Mouse (Mus musculus) kidney, embryonic 15.5 days (tissue): ENCODE data around the gene Myo16. TPM values are rescaled to one million over a fixed set of nuclear protein-coding genes. Genes with fewer than 3 reads are reported as not detected.

Experiments used
- ATAC-seq: fragments of 200-750 bp; cut with Nextera tagmentation; replicated peaks from 2 replicates; pipeline ENCODE4 v1.8.0; 2017; ENCODE audit warnings: moderate TSS enrichment; ENCODE audit not compliant: low FRiP score
- H3K27ac ChIP-seq: fragments of 300-500 bp; sonication (generic); 2 replicates; pipeline ENCODE4 v1.5.1; 2015; ENCODE audit warnings: mild to moderate bottlenecking, inconsistent platforms
- H3K27me3 ChIP-seq: fragments of 300-500 bp; sonication (generic); 2 replicates; pipeline ENCODE4 v1.6.1; 2015; ENCODE audit warnings: inconsistent platforms
- H3K36me3 ChIP-seq: fragments of 300-500 bp; sonication (generic); 2 replicates; pipeline ENCODE4 v1.6.1; 2015; ENCODE audit warnings: inconsistent platforms
- H3K4me1 ChIP-seq: fragments of 300-500 bp; sonication (generic); 2 replicates; pipeline ENCODE4 v1.6.1; 2015; ENCODE audit warnings: inconsistent platforms
- H3K4me2 ChIP-seq: fragments of 300-500 bp; sonication (generic); 2 replicates; pipeline ENCODE4 v1.6.1; 2015; ENCODE audit warnings: moderate library complexity, mild to moderate bottlenecking, inconsistent platforms
- H3K4me3 ChIP-seq: fragments of 300-500 bp; sonication (generic); replicated peaks from 2 replicates; pipeline ENCODE4 v1.5.1; 2015; ENCODE audit warnings: mild to moderate bottlenecking, inconsistent platforms
- H3K9ac ChIP-seq: fragments of 300-500 bp; sonication (generic); 2 replicates; pipeline ENCODE4 v1.6.1; 2015; ENCODE audit warnings: mild to moderate bottlenecking, inconsistent platforms
- H3K9me3 ChIP-seq: fragments of 300-500 bp; sonication (generic); replicated peaks from 2 replicates; pipeline ENCODE4 v1.6.1; 2016; ENCODE audit warnings: inconsistent platforms
- WGBS: fragments of 180-500 bp; shearing (Covaris S2); methylation state at CpG from one replicate; pipeline ENCODE4 v1.1.7; 2015; ENCODE audit warnings: mixed read lengths; 5-methylcytosine and 5-hydroxymethylcytosine counted together
- polyA plus RNA-seq: library from polyadenylated mRNA; unstranded; fragments of >200 nt; fragmentation: Nextera tagmentation; extraction: Ambion mirVana; gene quantifications from 2 replicates; pipeline ENCODE4 v1.2.1, GENCODE M21; 2015

The Myo16 gene
- polyA plus RNA-seq, 1 experiment from 2014 or later = 0.34 TPM

DNA sequence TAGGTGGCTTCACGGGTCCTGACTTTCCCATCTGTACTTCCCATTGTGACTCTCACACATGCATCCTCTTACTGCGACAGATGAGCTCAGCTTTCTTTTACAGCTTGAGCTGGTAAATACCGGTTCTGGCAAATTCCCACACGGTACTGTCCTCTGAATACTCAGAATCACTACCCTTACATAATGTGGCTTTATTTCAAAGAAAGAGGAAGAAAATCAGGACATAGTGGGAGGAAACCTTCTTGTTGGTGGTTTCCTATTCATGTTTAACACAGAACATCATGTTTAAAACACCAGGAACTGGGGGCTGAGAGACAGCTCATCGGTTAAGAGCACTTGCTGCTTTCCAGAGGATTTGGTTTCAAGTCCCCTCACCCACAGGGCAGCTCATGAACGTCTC, 384.6 kb downstream of the Myo16 start:
- Histone ChIP-seq H3K4me3 (no peak overlapping the region), H3K4me2 (no peak overlapping the region), H3K27ac (no peak overlapping the region), H3K9me3 (no peaks in the 10 kb centered on the region), H3K4me1 (no peaks in the 10 kb centered on the region), H3K36me3 (no peaks in the 10 kb centered on the region), H3K9ac (no peak overlapping the region), H3K27me3 (no peaks in the 10 kb centered on the region)
- no peak for ATAC-seq
- WGBS = 61% methylated on average over 6 of the region's 6 CpGs

DNA sequence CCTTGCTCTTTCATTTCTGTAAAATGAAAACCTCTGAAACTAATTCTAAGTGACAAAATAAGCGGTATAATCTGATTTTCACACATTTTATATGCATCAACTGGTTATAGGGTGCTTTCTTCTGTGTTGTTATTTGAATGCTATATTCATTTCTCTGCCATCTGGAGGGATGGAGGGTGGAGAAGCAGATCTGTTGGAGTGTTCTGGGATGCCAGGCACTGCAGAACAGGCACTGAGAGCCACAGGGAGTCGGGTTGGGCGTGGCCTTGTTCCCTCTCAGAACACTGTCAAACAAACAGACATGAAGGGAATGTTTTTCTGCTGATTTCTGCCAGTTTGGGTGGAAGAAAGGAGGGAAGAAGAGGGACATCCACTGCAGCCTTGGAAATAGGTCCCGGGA, 386.0 kb downstream of the Myo16 start:
- H3K27me3 ChIP-seq = no peaks in the 10 kb centered on the region
- peaks cover 7% of the 10 kb centered on the region for H3K9me3 ChIP-seq
- ATAC-seq = no peak
- H3K9ac ChIP-seq = no peak overlapping the region
- WGBS = 84% methylated on average over 4 of the region's 4 CpGs
- H3K4me3 ChIP-seq = no peak overlapping the region
- no peak overlapping the region for H3K27ac ChIP-seq
- H3K4me2 ChIP-seq = no peak overlapping the region
- H3K4me1 ChIP-seq = no peaks in the 10 kb centered on the region
- H3K36me3 ChIP-seq = no peaks in the 10 kb centered on the region

- H3K9ac ChIP-seq = no peak overlapping the region
- no peaks in the 10 kb centered on the region for H3K4me1 ChIP-seq
- H3K27me3 ChIP-seq = no peaks in the 10 kb centered on the region
- no peak overlapping the region for H3K4me2 ChIP-seq
- no peak overlapping the region for H3K4me3 ChIP-seq
- 83% methylated on average over 3 of the region's 3 CpGs for WGBS
- no peaks in the 10 kb centered on the region for H3K36me3 ChIP-seq
- H3K27ac ChIP-seq = no peak overlapping the region
- peaks cover 7% of the 10 kb centered on the region for H3K9me3 ChIP-seq
- ATAC-seq = no peak
Observed at GRCm38 (mm10) chr8:10545890-10546289, 392.2 kb downstream of the Myo16 start.

- no peaks in the 10 kb centered on the region for H3K27me3 ChIP-seq
- no peak overlapping the region for H3K27ac ChIP-seq
- H3K9ac ChIP-seq = no peak overlapping the region
- no peak for ATAC-seq
- H3K36me3 ChIP-seq = no peaks in the 10 kb centered on the region
- H3K9me3 ChIP-seq = peaks cover 7% of the 10 kb centered on the region
- 89% methylated on average over 8 of the region's 8 CpGs for WGBS
- H3K4me1 ChIP-seq = no peaks in the 10 kb centered on the region
- H3K4me2 ChIP-seq = no peak overlapping the region
- no peak overlapping the region for H3K4me3 ChIP-seq
Observed at GRCm38 (mm10) chr8:10546519-10546918, 392.8 kb downstream of the Myo16 start.

DNA sequence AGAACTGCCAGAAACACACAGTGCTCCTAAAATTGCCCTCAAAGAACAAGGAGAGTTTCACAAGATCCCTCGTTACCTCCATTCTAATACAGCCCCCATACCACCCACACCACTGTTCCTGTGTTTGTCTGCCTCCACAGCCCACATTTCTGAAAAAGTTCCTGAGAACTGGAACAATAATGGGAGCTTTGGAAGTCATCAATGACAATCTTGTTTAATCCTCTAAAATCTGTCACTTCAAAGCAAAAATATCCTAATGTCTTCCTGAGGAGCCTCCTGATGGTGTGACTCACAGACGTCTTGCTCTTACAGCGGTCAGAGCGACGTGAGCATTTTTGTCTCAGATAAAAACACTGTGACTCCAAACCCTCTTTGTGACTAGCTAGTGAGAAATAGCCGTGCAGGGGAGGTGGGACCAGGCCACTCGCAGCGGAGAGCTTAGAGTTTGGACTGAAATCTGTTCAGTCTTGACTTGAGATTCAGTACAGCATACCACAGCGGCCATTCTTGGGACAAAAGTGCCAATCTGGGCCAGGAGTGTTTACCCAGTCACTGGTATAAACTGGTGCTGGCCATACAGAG, 394.4 kb downstream of the Myo16 start:
- no peak overlapping the region for H3K4me3 ChIP-seq
- no peak overlapping the region for H3K4me2 ChIP-seq
- H3K4me1 ChIP-seq = no peaks in the 10 kb centered on the region
- H3K36me3 ChIP-seq = no peaks in the 10 kb centered on the region
- H3K9me3 ChIP-seq = peaks cover 7% of the 10 kb centered on the region
- no peak for ATAC-seq
- 76% methylated on average over 9 of the region's 9 CpGs for WGBS
- no peaks in the 10 kb centered on the region for H3K27me3 ChIP-seq
- no peak overlapping the region for H3K9ac ChIP-seq
- no peak overlapping the region for H3K27ac ChIP-seq

- Histone ChIP-seq H3K27ac (no peak overlapping the region), H3K4me2 (no peak overlapping the region), H3K9ac (no peak overlapping the region), H3K4me1 (no peaks in the 10 kb centered on the region), H3K36me3 (no peaks in the 10 kb centered on the region), H3K27me3 (no peaks in the 10 kb centered on the region), H3K9me3 (peaks cover 2% of the 10 kb centered on the region; the same call in 1 of the 2 replicates), H3K4me3 (no peak overlapping the region)
- 90% methylated on average over 3 of the region's 3 CpGs for WGBS
- no peak for ATAC-seq
Observed at GRCm38 (mm10) chr8:10549434-10549833, 395.7 kb downstream of the Myo16 start.

GRCm38 (mm10) chr8:10557961-10558360, 404.2 kb downstream of the Myo16 start:
- Histone ChIP-seq H3K9ac (no peak overlapping the region), H3K27ac (no peak overlapping the region)

GRCm38 (mm10) chr8:10559479-10559878, 405.8 kb downstream of the Myo16 start:
- no peaks in the 10 kb centered on the region for H3K4me1 ChIP-seq
- H3K36me3 ChIP-seq = no peaks in the 10 kb centered on the region
- no peaks in the 10 kb centered on the region for H3K9me3 ChIP-seq
- no peak overlapping the region for H3K4me2 ChIP-seq
- H3K27me3 ChIP-seq = no peaks in the 10 kb centered on the region
- H3K4me3 ChIP-seq = no peak overlapping the region
- H3K9ac ChIP-seq = no peak overlapping the region
- ATAC-seq = no peak
- 88% methylated on average over 6 of the region's 6 CpGs for WGBS
- H3K27ac ChIP-seq = no peak overlapping the region

More at GRCm38 (mm10) chr8:10557961-10558360, 404.2 kb downstream of the Myo16 start:
- H3K4me2 ChIP-seq = no peak overlapping the region
- WGBS = 81% methylated on average over 7 of the region's 7 CpGs
- no peaks in the 10 kb centered on the region for H3K36me3 ChIP-seq
- H3K4me3 ChIP-seq = no peak overlapping the region
- H3K27me3 ChIP-seq = no peaks in the 10 kb centered on the region
- H3K9me3 ChIP-seq = no peaks in the 10 kb centered on the region
- no peaks in the 10 kb centered on the region for H3K4me1 ChIP-seq
- ATAC-seq = no peak

GRCm38 (mm10) chr8:10561616-10562015, 407.9 kb downstream of the Myo16 start:
- no peak overlapping the region for H3K27ac ChIP-seq
- H3K36me3 ChIP-seq = no peaks in the 10 kb centered on the region
- ATAC-seq = no peak
- no peak overlapping the region for H3K9ac ChIP-seq
- H3K27me3 ChIP-seq = no peaks in the 10 kb centered on the region
- no peaks in the 10 kb centered on the region for H3K9me3 ChIP-seq
- WGBS = 84% methylated on average over 5 of the region's 5 CpGs
- H3K4me3 ChIP-seq = no peak overlapping the region
- no peaks in the 10 kb centered on the region for H3K4me1 ChIP-seq
- H3K4me2 ChIP-seq = no peak overlapping the region

DNA sequence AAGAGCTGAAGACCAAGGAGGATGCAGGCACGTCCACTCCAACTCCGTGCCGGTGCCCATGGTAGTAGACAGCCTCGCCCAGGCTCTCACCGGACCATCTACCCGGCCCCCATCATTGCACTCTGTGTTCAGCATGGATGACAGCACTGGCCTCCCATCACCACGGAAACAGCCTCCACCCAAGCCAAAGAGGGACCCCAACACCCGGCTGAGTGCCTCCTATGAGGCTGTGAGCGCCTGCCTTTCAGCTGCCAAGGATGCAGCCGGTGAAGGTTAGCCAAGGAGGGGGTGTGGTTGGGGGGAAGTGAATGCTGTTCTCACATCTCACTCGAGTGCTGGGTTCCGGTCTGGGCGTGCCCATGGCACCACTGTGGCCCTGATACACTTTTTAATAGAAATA, 408.3 kb downstream of the Myo16 start:
- H3K4me2 ChIP-seq = no peak overlapping the region
- H3K27me3 ChIP-seq = no peaks in the 10 kb centered on the region
- no peak overlapping the region for H3K9ac ChIP-seq
- no peak overlapping the region for H3K27ac ChIP-seq
- H3K4me1 ChIP-seq = no peaks in the 10 kb centered on the region
- no peak overlapping the region for H3K4me3 ChIP-seq
- H3K9me3 ChIP-seq = no peaks in the 10 kb centered on the region
- 79% methylated on average over 13 of the region's 13 CpGs for WGBS
- no peak for ATAC-seq
- no peaks in the 10 kb centered on the region for H3K36me3 ChIP-seq

GRCm38 (mm10) chr8:10562636-10563035, 408.9 kb downstream of the Myo16 start:
- ATAC-seq = no peak
- 83% methylated on average over 9 of the region's 9 CpGs for WGBS
- H3K4me1 ChIP-seq = no peaks in the 10 kb centered on the region
- no peak overlapping the region for H3K27ac ChIP-seq
- no peak overlapping the region for H3K9ac ChIP-seq
- no peaks in the 10 kb centered on the region for H3K27me3 ChIP-seq
- H3K9me3 ChIP-seq = no peaks in the 10 kb centered on the region
- no peak overlapping the region for H3K4me3 ChIP-seq
- H3K4me2 ChIP-seq = no peak overlapping the region
- no peaks in the 10 kb centered on the region for H3K36me3 ChIP-seq

DNA sequence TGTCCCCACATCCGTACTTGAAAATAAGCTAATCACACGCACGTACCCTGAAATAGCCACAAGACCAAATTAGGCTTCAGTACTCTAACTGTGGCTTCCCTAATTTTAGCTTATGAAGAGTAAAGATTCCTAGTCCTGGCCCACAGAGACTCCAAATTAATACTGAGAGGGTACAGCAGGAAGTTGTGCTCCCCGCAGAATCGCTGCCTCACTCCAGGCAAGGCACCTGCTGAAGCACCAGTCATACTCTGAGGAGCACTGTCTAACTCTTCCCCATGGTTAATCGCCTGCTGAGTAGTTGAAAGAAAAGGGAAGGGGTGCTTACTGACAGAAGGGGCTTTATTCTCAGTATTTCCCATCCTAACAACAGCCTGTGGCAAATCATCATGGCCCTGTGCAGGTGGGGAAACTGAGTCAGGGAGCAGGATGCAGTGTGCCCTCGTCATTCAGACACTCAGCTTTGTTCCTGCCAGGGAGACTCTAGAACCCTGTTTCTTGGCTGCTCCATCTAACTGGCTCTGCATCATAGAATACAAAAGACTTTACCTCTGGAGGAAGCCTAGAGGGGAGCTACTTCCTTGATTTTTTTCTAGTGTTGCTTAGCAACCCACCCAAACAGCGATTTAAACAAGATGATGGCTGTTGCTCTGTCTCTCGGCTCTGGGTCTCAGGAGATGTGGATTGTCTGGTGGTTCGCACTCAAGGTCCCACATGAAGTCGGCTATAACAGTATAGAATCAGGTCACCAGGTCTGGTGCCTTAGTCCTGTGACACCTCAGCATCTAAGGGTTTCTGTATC, 411.7 kb downstream of the Myo16 start:
- Histone ChIP-seq H3K4me2 (no peak overlapping the region), H3K27me3 (peaks cover 3% of the 10 kb centered on the region; the same call in 1 of the 2 replicates), H3K9ac (no peak overlapping the region), H3K36me3 (no peaks in the 10 kb centered on the region), H3K4me3 (no peak overlapping the region), H3K27ac (no peak overlapping the region), H3K4me1 (no peaks in the 10 kb centered on the region), H3K9me3 (no peaks in the 10 kb centered on the region)
- WGBS = 80% methylated on average over 11 of the region's 11 CpGs
- ATAC-seq = no peak
